Mouse (Mus musculus) adrenal gland, adult 18-20 months (tissue): ENCODE measurements around the gene Smpdl3b. TPM values are rescaled to one million over a fixed set of nuclear protein-coding genes. Genes with fewer than 3 reads are reported as not detected.
"Not testable (repeated sequence)": the region's sequence is repeated elsewhere in the genome, so short reads cannot be mapped to it uniquely, and the experiment has no call there.

ENCODE experiments used
- DNase-seq, 2 experiments: peaks; one replicate each; pipeline ENCODE4 v3.0.0; 2021 to 2022; ENCODE audit warnings: low spot score in 2 of 2
- total RNA-seq, 2 experiments: library from RNA; stranded (reverse); gene quantifications; 1 replicate in 1 of 2; 2 replicates in 1 of 2; pipeline ENCODE4 v1.2.3; 2021

Gene Smpdl3b
- total RNA-seq, 2 experiments from 2014 or later = 0.83 to 15.0 TPM

DNA sequence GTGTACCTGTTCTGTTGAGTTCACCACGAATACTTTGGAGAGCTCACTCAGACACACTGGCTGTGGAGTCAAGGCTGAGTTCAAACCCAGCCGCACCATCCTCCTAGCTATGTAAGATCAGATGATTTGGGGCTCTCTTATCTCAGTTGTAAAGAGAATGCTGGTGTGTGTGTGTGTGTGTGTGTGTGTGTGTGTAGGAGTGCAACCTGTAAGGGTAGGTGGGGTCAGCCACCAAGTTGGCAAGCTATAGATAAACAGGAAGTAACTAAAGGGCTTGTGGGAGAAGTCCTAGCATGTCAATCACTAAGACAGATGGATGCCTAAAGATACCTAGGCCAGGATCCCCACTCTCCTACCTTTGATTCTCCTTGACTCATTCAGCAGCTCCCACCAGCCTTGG lies 26.7 kb upstream of the Smpdl3b start:
- DNase-seq = no peak

DNA sequence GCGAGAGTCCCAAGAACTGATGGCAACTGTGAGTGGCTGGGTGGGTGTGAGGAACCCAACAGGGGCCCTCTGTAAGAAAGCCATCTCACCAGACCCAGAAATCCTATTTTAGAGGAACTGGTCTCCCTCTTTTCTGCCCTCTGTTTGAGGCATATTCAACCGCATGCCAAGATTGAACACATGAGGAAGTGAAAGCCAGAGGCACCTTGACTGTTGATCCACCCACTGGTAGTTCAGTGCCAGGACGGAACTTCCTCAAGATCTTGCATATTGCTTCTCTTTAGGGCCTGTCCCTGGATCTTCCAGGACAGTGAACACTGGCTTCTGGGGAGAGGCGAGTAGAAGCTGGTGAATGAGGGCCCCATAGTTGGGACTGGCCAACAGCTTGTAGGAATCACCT lies 23.2 kb upstream of the Smpdl3b start:
- no peak for DNase-seq

DNA sequence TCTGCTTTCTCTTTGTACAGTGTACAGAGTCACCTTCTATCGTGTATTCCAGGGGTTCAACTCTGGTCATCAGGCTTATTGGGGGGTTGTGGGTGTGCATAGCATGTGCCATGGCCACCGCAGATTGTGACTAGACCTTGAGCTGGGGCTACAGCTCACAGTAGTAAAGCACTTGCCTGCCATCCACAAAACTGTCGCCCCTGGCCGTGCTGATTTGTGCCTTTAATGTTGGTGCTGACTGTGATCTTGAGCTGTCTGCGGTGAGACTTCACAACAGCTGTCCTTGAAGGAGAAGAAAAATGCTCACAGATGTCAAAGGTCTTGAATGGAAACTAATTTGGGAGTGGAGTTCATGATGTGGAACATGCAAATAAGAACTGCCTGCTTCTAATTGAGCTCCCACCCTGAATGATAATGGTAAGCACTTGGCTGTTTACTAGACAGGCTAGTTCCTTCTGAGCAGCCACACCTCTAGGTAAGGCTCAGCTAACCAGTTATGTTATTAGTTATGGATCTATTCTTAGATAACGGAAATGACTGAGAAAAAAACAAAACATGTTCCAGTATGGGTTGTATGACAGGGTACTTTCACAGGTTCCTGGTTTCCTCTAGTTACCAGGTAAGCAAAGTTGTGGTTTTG lies 21.6 kb upstream of the Smpdl3b start:
- DNase-seq = no peak

DNA sequence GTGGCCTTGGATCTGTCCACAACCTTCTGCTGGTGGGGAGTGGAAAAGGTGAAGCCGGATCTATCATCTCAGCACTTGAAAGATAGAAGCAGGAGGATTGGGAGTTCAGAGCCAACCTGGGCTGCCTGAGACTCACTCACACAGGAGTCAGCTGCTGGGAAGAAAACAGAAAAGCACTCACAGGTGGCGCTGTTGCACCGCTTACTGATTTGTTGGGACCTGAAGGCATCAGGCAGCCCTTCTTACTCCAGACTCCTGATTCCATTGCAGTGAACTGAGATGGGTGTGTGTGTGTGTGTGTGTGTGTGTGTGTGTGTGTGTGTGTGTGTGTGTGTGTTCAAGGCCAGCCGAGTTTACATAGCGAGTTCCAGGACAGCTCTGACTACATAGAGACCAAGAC lies 19.7 kb upstream of the Smpdl3b start:
- DNase-seq = peak; percentile 65 to 69

DNA sequence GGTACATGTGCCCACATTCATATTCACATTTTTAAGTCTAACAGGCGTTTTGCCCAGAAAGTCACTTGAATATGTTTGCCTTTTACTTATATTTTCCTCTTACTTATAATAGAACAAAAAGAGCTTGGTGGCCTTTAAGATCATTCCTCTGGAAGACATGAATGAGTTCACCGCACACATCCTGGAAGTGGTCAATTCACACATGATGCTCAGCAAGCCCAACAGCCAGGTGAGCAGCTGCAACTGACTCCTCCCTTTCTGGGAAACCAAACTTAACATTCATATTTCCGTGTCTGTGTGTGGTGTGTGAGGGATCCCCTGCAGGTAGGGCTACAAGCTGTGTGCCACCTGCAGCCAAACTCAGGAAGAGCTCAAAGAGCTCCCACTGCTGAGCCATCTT lies 17.9 kb upstream of the Smpdl3b start:
- DNase-seq = no peak

DNA sequence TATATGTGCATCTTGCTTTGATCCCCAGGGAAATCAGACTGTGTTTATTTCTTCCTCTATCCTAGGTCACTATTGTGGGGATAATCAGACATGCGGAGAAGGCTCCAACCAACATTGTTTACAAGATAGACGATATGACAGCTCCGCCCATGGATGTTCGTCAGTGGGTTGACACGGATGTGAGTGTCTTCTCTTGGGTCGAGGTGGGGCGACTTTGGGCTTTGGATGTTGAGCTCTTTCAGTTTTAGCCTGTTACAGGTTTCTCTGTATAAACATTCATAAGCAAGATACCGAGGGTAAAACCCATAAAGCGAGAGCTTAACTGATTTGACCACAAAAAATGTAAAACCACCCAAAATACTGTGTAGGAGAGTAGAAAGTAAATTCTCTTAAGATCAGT lies 14.7 kb upstream of the Smpdl3b start:
- no peak for DNase-seq

DNA sequence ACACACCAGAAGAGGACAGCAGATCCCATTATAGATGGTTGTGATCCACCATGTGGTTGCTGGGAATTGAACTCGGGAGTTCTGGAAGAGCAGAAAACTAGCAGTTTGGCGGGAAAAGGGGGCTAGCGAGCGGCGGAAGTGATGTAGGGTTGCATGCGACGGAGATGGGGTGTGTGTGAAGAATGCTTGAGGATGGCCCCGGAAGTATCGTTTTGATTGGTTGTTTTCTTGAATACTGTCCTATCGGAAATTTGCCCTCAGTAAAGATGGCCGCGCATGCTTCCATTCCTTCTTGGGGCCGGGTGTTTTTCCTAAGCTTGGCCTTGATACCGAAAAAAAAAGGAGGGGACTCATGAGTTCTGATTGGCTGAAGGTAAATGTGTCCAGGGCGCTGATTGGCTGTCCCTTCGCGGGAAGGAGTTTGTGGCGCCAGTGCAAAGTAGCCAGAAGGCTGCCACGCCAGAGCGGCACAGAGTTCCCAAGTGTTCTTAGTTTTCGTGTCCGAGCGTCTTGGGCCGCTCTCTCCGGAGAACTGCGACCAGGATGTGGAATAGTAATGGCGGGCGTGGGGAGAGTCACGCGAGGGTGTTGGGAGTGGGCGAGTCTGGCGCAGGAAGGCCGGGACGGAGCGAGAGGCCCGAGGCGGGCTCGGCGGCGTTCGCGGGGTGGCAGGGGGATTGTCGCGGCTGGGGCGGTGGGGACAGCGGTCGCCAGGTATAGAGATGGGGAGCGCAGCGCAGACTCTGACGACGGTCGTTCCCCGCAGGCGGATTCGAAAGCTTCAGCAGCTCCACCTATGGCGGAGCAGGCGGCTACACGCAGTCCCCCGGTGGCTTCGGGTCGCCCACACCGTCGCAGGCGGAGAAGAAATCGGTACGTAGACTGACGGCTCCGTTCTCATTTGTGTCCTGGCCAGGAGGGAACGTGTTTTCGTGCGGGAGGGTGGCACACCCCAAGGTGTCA lies 11.1 kb upstream of the Smpdl3b start, which contains the start of gene Rpa2:
Rpa2 (plus strand) TSS at position 419 of the 963 bp plus-strand sequence.
- DNase-seq = peak; percentile 96

DNA sequence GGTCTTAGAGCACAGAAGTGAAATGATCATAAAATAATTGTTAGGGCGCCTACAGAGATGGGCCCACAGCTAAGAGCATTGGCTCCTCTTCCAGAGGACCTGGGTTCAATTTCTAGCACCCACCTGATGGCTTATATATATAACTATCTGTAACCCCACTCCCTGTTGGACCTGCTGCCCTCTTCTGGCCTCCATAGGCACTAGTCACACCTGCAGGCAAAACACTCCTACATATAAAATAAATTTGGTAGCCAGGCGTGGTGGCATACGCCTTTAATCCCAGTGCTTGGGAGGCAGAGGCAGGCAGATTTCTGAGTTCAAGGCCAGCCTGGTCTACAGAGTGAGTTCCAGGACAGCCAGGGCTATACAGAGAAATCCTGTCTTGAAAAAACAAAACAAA lies 6.1 kb upstream of the Smpdl3b start:
- not testable (repeated sequence) for DNase-seq

DNA sequence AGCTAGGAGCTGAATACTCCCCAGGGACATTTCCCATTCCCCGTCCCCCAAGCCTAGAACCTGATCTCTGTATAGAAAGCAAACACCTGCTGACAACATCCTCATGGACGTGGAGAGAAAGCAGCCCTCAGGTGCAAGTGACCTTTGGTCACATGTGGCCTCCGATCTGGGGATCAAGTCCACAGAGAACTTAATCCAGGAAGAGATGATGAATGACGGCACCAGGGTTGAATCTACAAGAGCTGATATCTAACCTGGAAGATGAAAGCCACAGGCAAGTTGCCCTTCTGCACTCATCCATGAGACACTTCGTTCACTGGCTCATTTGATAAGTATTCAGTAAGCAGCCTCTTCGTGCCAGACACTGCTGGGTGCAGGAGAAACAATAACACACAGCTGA lies 5.5 kb upstream of the Smpdl3b start:
- DNase-seq = no peak

DNA sequence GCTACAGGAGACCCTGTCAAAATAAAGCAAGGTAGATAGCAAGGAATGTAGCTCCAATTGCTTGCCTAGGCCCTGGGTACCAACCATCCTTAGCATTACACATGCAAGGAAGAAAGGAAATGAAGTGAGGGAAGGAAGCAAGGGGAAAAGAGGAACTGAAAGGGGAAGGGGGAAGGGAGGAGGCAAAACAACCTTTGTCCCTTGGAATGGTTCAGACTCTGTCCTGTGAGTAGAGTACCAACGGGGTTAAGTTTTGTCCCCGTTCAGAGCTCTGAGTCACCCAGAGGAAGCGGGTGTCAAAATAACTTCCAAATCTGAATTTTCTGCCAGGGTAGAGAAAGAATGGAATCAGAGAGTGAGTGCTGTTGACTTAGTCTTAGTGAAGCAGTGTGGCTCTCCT lies 3.2 kb upstream of the Smpdl3b start:
- no peak for DNase-seq

DNA sequence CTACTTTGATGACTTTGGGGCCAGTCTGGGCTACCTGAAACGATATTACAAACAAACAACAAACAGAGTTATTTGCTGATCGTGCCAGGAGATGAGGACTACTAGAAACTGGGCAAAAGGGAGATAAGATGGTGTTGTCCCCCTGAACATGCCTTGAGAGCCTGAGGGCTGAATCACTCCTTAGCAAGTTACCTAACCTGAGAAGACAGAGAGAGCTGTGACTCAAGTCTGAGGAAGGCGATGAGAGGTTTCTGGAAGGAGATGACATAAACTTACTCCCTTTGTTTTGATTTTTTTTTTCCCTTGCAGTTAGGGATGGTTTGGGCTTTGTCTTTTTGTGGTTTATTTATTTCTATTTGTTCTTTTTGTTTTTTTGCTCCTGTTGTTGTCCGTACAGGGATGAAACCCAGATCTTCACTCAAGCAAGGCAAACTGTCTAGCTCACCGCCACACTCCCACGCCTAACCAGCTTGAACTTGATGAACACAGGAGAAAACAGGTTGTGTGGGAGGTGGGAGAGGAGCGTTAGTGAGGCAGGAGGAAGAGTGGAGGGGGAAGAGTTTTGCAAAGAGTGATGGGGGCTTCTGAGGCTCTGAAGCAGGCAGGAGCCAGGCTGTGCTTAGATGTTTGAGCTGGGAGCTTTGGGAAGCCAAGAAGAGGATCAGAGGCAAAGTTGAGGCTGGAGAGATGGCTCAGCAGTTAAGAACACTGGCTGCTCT lies 740 bp upstream of the Smpdl3b start:
- DNase-seq = no peak

DNA sequence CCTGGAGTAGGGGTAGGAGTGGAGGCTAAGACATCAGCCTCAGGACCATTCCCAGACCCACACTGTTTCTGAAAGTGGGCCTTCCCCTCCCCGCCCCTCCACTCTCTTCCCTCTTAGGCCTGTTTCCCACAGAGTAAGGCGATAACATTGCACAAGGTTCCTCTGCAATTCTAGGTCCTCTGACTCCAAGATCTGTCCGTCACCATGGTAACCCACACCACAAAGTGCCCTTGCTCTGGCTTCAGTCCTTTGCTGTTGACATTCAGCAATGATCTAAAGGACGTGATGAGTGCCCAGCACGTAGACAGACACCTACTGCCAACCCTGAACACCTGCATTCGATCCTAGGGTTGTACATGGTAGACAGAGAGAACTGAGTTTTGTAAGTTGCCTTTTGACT lies 4.1 kb downstream of the Smpdl3b start:
- no peak for DNase-seq

DNA sequence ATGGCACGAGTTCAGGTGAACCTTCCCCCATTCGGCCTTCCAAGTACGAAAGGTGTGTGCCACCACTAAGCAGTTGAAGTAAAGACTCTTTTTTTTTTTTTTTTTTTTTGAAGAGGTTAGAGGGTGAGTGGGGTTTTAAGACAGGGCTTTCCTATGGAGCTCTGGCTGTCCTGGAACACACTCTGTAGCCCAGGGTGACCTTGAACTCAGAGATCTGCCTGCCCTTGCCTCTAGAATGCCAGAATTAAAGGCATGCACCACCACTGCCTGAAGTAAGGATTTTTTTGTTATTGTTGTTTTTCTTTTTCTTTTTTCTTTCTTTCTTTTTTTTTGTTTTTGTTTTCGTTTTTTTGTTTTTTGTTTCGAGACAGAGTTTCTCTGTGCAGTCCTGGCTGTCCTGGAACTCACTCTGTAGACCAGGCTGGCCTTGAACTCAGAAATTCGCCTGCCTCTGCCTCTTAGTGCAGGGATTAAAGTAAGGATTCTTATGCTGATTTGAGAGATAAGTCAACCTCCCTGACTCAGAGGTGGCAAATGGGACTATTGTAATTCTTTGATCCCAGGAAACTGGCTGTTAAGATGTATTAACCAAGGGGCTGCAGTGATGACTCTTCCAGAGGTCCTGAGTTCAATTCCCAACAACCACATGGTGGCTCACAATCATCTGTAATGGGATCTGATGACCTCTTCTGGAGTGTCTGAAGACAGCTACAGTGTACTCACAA lies 7.6 kb downstream of the Smpdl3b start:
- DNase-seq = no peak

DNA sequence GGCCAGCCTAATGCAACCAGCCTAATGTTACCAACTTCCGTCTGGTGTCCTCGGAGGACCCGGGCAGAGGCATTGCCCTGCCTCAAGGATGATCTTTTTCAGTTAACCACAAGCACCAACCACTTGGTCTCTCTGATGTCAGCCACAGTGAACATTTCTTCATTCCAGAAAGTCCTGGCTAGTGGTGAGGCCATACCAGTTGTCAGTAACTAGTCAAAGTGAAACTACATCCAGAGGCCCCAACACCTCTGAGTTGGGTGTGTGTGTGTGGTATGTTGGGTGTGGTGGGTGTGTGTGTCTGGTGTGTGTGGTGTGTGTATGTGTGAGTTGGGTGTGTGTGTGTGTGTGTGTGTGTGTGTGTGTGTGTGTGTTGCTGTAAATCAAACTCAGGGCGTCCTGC lies 8.3 kb downstream of the Smpdl3b start:
- no peak for DNase-seq

DNA sequence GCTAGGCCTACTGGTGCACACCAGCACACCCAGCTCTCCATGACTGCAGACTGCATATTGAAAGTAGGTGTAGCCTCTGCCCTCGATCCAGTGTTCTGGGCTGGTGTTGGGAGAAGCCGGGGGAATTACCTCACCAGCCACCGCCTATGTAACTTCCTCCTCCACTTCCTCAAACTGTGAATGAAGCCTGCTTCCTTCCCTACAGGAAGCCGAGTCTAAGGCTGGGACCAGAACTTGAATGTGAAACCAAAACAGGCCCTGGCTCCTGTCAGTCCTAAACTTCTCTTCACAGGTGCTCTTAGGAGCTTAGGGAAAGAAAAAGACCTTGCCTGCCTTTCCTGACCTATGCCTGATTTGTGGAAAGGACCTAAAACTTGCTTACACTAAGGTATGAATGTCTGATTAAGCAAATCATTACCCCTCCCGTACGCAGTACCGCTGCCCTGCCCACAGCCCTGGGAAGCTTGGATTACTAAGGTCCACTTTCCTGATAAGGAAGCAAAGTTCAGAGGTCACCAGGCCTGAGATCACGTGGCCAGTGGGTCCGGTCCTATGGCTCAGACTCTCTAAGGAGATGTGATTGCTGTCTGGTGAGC lies 9.3 kb downstream of the Smpdl3b start:
- DNase-seq = no peak

DNA sequence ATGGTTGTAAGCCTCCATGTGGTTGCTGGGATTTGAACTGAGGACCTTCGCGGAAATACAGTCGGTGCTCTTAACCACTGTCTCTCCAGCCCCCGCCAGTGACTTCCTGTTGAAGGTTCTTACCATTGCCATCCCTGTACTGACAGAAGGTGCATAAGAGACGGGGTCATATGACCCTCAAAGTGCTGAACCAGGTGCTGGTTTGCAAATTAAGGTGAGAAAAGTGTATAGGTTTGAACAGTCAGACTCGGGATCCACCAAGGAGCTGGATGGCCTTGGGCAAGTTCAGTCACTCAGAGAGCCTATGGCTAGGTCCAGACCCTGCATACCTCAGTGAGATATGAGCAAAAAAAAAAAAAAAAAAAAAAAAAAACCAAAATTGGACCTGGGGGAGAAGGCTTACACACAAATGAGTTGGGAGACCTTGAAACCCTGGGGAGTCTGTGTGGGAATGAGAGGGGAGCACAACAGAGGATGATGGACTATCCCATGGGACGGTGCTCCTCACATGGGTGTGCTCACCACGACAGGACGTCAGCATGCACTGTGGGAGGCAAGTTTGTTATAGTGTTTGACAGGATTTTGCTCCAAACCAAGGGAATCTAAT lies 10.0 kb downstream of the Smpdl3b start:
- DNase-seq = no peak

DNA sequence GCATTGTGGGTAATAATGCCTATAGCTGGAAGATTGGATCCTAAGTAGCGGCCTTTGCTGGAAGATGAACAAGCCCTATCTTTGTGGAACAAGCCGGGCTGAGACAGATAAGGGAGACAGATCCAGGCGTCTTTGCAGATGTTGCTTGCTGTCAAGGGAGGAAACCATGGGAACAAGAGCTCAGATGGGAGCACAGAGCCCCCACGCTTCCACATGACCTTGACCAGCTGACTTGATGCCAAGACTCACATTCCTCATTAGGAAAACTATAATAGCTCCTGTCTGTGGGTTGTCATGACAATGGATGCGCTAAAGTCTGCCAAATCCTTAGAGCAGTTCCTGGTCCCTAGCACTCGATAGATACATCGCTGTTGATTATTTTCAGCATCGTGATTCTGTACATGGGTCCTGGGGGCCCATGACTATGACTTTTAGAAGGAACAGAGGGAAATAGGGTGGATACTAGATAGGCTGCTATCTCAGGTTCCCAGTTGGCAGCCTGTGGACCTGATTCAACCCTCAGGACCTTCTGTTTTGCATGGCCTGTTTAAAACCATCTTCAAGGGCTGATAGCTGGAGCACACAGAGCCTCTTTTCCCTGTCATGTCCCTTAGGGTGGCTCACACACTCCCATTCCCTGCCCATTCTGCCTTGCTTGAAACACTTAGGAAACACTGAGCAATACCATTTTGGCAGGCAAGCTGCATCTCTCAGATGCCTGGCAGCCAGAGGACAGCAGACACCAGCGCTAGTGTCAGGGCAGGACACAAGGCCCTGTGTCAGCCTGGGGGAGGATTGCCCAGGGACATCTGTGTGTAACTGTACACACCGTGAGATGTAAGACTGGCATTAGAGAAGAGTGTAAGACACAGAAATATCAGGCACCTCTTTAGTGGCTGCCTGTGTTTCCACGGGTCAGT lies 12.8 kb downstream of the Smpdl3b start:
- DNase-seq = no peak

DNA sequence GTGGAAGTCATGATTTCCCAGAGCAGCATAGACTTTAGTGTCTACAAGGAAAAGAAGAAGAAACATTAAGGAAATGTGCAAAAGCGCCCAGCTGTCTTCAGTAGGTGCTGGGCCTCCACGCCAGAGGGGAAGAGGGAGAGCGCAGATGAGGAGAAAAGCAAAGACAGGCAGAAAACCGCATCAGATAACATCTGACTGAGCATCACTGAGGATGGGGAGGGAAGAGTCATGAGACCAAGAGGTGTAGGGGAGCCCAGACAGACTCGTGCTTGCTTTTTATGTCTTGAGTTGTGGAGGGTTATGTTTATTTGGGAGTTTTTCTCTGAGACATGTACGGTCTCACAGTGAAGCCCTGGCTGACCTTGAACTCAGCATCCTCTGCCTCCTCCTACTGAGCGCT lies 15.6 kb downstream of the Smpdl3b start:
- DNase-seq = no peak

DNA sequence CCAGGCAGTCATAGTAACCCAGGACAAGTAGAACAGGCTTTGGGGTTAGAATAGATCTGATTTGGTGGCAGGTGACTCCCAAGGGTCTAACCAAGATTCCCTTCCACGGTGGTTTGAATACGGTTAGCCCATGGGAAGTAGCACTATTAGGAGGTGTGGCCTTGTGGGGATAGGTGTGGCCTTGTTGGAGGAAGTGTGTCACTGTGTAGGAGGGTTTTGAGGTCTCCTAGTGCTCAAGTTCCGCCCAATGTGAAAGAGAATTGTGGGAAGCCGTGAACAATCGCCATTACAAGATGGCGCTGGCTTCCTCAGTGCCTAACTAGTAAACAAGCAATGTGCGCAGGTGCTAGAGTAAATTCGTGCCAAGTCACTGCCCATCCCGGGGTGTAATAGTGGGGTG lies 19.9 kb downstream of the Smpdl3b start:
- not testable (repeated sequence) for DNase-seq
